Mouse (Mus musculus): ENCODE data around the gene 9230104L09Rik. TPM values are rescaled to one million over a fixed set of nuclear protein-coding genes. Genes with fewer than 3 reads are reported as not detected.

Gene 9230104L09Rik
- total RNA-seq, 2 experiments from 2014 or later = not detected

DNA sequence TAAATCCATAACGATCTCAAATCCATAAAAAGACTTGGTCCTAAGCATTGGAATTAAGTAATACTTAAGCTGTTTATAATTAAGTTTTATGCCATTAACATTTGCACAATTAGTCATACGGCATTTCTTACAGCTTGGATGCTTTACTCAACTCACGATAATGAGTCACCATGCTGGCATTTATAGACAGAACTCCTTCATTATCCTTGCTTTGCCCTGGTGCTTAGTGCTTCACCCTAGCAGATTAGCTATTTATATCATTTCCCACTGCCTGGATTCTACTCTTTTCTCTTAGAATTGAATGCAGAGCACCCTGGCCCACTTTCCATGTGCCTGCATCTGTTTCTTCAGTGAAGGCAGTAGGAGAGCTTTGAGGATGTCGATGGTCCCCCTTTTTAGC lies 7.3 kb downstream of the 9230104L09Rik start:
- no peak for ATAC-seq (replicated peaks; ENCODE audit: poor library complexity)

GRCm38 (mm10) chr2:148856630-148857400 lies 8.0 kb downstream of the 9230104L09Rik start:
- ATAC-seq (replicated peaks; ENCODE audit: poor library complexity) = peak; percentile 95

GRCm38 (mm10) chr2:148851116-148851906 lies 13.5 kb downstream of the 9230104L09Rik start:
- ATAC-seq (replicated peaks; ENCODE audit: poor library complexity) = peak; percentile 94

- ATAC-seq (replicated peaks; ENCODE audit: poor library complexity) = no peak
Measured at GRCm38 (mm10) chr2:148839224-148839623, 25.6 kb downstream of the 9230104L09Rik start.

DNA sequence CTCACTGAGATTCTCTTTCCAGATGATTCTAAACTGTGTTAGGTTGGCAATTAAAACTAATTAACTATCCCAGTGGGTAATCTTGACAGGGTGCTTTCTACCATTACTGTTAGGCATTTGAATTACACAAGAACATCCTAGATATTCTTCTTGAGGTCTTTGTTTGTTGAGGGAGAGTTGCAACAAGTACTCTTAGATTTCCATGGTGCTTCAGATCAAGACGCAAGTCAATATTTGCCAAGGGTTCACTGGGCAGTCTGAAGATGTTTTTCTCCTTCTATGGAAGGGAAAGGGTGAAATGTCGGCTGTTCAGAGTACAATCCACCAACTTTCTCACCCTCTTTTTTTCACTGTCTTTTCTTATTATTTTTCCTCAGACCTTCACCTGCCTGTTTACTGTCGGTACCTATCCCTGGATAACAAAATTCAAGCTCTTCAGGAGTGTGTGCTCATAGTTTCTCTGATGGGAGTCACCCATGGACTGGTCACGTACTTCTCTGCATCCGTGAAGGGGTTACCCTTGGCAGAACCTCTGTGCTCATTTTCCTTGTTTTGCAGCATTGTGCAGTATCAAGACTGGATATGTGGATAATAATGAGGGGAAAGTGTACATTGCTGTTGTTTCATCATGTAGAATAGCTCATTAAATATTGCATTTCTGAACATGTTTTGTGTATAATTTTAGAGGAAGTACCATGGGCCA lies 26.6 kb downstream of the 9230104L09Rik start:
- ATAC-seq (replicated peaks; ENCODE audit: poor library complexity) = no peak

- no peak for ATAC-seq (replicated peaks; ENCODE audit: poor library complexity)
Measured at GRCm38 (mm10) chr2:148834912-148835311, 29.9 kb downstream of the 9230104L09Rik start, which contains the start of gene Cst9. Cst9 (plus strand) TSS chr2:148835147.

DNA sequence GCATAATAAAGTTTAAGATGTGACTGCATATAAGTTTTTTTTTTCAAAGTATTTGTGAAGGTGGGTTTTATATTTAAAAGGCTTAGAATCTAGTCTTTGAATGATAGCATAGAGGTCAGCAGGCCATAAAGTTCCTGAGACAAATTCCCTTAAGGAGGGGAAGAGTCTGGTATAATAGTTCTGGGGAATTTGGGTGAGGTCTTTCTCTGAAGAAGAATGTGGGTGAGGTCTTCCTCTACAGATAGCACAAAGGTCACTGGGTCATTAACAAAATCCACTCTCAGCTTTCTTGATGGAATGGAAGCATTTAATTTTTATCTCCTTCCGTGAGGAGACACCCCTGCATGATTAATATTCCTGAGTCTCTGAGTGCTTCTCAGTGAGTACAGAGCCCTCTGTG lies 38.9 kb downstream of the 9230104L09Rik start:
- no peak for ATAC-seq (replicated peaks; ENCODE audit: poor library complexity)

DNA sequence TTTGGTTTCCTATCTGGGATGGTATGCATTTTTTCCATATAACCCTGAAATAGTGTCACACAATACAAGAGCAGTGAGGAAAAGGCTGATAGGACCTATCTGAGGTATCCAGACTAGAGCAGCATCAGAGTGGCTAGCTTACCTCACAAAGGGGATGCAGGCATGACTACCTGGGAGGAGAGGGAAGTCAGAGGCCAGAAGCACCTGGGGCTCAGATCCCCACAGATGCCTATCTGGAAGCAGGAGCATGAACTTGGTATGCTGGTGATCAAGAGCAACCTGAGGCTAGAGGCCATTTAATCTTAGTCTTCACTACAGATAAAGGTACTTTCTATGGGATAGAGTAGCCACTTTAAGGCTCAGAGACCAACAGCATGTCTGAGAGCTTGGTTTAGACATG lies 44.9 kb downstream of the 9230104L09Rik start, which contains the start of gene Cst13:
TSS of gene Cst13 (plus strand) at position 173 of the 400 bp plus-strand sequence.
- ATAC-seq (replicated peaks; ENCODE audit: poor library complexity) = no peak

- ATAC-seq (replicated peaks; ENCODE audit: poor library complexity) = no peak
Measured at GRCm38 (mm10) chr2:148806696-148807095, 58.1 kb downstream of the 9230104L09Rik start.

GRCm38 (mm10) chr2:148801491-148801921 lies 63.3 kb downstream of the 9230104L09Rik start:
- ATAC-seq (replicated peaks; ENCODE audit: poor library complexity) = peak; percentile 37; the same call in 1 of the 2 replicates

DNA sequence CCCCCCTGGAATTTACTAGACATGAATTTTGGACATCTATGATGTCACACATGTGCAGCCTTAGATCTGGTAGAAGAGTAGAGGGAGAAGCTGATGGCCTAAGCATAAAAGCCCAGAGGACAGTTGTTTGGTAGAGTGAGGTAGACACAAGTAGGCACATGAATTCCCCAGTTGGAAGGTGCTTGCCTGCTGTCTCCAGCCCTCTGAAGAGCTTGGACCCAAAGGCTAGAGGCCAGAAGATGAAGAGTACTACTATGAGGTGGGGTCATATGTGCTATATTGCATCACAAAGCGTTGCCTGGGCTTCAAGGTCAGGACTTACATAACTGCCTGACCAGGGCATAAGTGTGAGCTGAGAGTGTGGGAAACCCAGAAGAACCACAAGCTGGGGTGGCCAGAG lies 66.4 kb downstream of the 9230104L09Rik start, which contains the start of gene Cst8:
TSS of gene Cst8 (plus strand) at position 301 of the 400 bp plus-strand sequence.
- no peak for ATAC-seq (replicated peaks; ENCODE audit: poor library complexity)

Other genes starting within 250 kb of the 9230104L09Rik start
- gene Nxt1, start 192.4 kb downstream of the 9230104L09Rik start, total RNA-seq (2015) = 109 and 113 TPM in 2 replicates
- gene Nxt1, start 192.4 kb downstream of the 9230104L09Rik start, total RNA-seq (2017) = 48.6 and 50.6 TPM in 2 replicates
- 15.4 and 16.1 TPM in 2 replicates for gene Gzf1, start 184.0 kb downstream of the 9230104L09Rik start, total RNA-seq (2015)
- 18.7 and 20.9 TPM in 2 replicates for gene Gzf1, start 184.0 kb downstream of the 9230104L09Rik start, total RNA-seq (2017)
- 0.64 and 0.81 TPM in 2 replicates for gene Napb, start 132.6 kb downstream of the 9230104L09Rik start, total RNA-seq (2015)
- 0.37 and 0.84 TPM in 2 replicates for gene Napb, start 132.6 kb downstream of the 9230104L09Rik start, total RNA-seq (2017)
- not detected in 2 replicates for gene Cstl1, start 114.7 kb downstream of the 9230104L09Rik start, total RNA-seq (2015)
- gene Cstl1, start 114.7 kb downstream of the 9230104L09Rik start, total RNA-seq (2017) = not detected in 2 replicates
- gene Cst11, start 93.5 kb downstream of the 9230104L09Rik start, total RNA-seq (2015) = not detected in 2 replicates
- not detected in 2 replicates for gene Cst11, start 93.5 kb downstream of the 9230104L09Rik start, total RNA-seq (2017)
- gene 8030411F24Rik, start 83.0 kb downstream of the 9230104L09Rik start, total RNA-seq (2015) = not detected in 2 replicates
- gene 8030411F24Rik, start 83.0 kb downstream of the 9230104L09Rik start, total RNA-seq (2017) = not detected in 2 replicates
- not detected in 2 replicates for gene Cst12, start 75.7 kb downstream of the 9230104L09Rik start, total RNA-seq (2015)
- not detected in 2 replicates for gene Cst12, start 75.7 kb downstream of the 9230104L09Rik start, total RNA-seq (2017)
- gene Cst8, start 66.3 kb downstream of the 9230104L09Rik start, total RNA-seq (2015) = not detected in 2 replicates
- not detected in 2 replicates for gene Cst8, start 66.3 kb downstream of the 9230104L09Rik start, total RNA-seq (2017)
- not detected in 2 replicates for gene Cst13, start 45.0 kb downstream of the 9230104L09Rik start, total RNA-seq (2015)
- not detected in 2 replicates for gene Cst13, start 45.0 kb downstream of the 9230104L09Rik start, total RNA-seq (2017)
- gene Cst9, start 29.9 kb downstream of the 9230104L09Rik start, total RNA-seq (2015) = not detected in 2 replicates
- gene Cst9, start 29.9 kb downstream of the 9230104L09Rik start, total RNA-seq (2017) = not detected in 2 replicates
- gene Cst3, start 10.7 kb upstream of the 9230104L09Rik start, total RNA-seq (2015) = 423 and 485 TPM in 2 replicates
- gene Cst3, start 10.7 kb upstream of the 9230104L09Rik start, total RNA-seq (2017) = 377 and 496 TPM in 2 replicates
- not detected in 2 replicates for gene Gm1330, start 138.2 kb upstream of the 9230104L09Rik start, total RNA-seq (2015)
- not detected in 2 replicates for gene Gm1330, start 138.2 kb upstream of the 9230104L09Rik start, total RNA-seq (2017)
- gene Gm10750, start 152.2 kb upstream of the 9230104L09Rik start, total RNA-seq (2015) = not detected in 2 replicates
- gene Gm10750, start 152.2 kb upstream of the 9230104L09Rik start, total RNA-seq (2017) = not detected in 2 replicates